Mouse (Mus musculus): ENCODE measurements around the gene Tmod1.

- TF ChIP-seq CTCF (IDR thresholded peaks at IDR 0.05; ENCODE audit: extremely low read depth, insufficient read length, insufficient replicate concordance, low read depth, low read length) = no peak
- TF ChIP-seq POLR2A (IDR thresholded peaks at IDR 0.05; ENCODE audit: low read depth, low read length) = no peak
Measured at GRCm38 (mm10) chr4:46065695-46066340, 27.1 kb downstream of the Tmod1 start.

Data from small intestine, adult 2 months (tissue).